Mouse (Mus musculus) small intestine, adult 2 months (tissue): ENCODE data around the gene Taok3.

Experiments
- CTCF ChIP-seq: fragments of 200-500 bp; IDR thresholded peaks from 2 replicates; pipeline ENCODE4 v1.5.1; 2012; ENCODE audit warnings: low read depth, mild to moderate bottlenecking, control low read depth, inconsistent platforms, low read length, moderate library complexity, mixed read lengths; ENCODE audit not compliant: insufficient replicate concordance, insufficient read length; ENCODE audit errors: extremely low read depth
- POLR2A ChIP-seq: fragments of 200-500 bp; IDR thresholded peaks from 2 replicates; pipeline ENCODE4 v1.6.1; 2012; ENCODE audit warnings: low read depth, mild to moderate bottlenecking, control low read depth, inconsistent platforms, low read length, moderate library complexity

GRCm38 (mm10) chr5:117118850-117119249 is 1.1 kb upstream of the Taok3 start:
- TF ChIP-seq CTCF (no peak), POLR2A (no peak)
